Mouse (Mus musculus) forebrain, embryonic 13.5 days (tissue): ENCODE data around the gene Ppard. TPM values are rescaled to one million over a fixed set of nuclear protein-coding genes. Genes with fewer than 3 reads are reported as not detected.

ENCODE experiments used
- ATAC-seq: fragments of 200-750 bp; cut with Nextera tagmentation; 2 replicates; pipeline ENCODE4 v1.8.0; 2017
- H3K27ac ChIP-seq: fragments of 300-500 bp; sonication (generic); 2 replicates; pipeline ENCODE4 v1.5.1; 2015; ENCODE audit warnings: inconsistent platforms, mild to moderate bottlenecking, moderate library complexity
- H3K27me3 ChIP-seq: fragments of 300-500 bp; sonication (generic); 2 replicates; pipeline ENCODE4 v1.6.1; 2015; ENCODE audit warnings: mild to moderate bottlenecking, inconsistent platforms
- H3K36me3 ChIP-seq: fragments of 300-500 bp; sonication (generic); 2 replicates; pipeline ENCODE4 v1.6.1; 2015; ENCODE audit warnings: mild to moderate bottlenecking, inconsistent platforms; ENCODE audit not compliant: poor library complexity, severe bottlenecking
- H3K4me1 ChIP-seq: fragments of 300-500 bp; sonication (generic); 2 replicates; pipeline ENCODE4 v1.6.1; 2015; ENCODE audit warnings: inconsistent platforms
- H3K4me2 ChIP-seq: fragments of 300-500 bp; sonication (generic); 2 replicates; pipeline ENCODE4 v1.6.1; 2015; ENCODE audit warnings: inconsistent platforms, mild to moderate bottlenecking, moderate library complexity
- H3K4me3 ChIP-seq: fragments of 300-500 bp; sonication (generic); 2 replicates; pipeline ENCODE4 v1.5.1; 2015; ENCODE audit warnings: mild to moderate bottlenecking, inconsistent platforms
- H3K9ac ChIP-seq: fragments of 300-500 bp; sonication (generic); 2 replicates; pipeline ENCODE4 v1.6.1; 2015; ENCODE audit warnings: mild to moderate bottlenecking, inconsistent platforms
- H3K9me3 ChIP-seq: fragments of 300-500 bp; sonication (generic); replicated peaks from 2 replicates; pipeline ENCODE4 v1.6.1; 2016; ENCODE audit warnings: inconsistent platforms
- WGBS: fragments of 180-500 bp; shearing (Covaris S2); methylation state at CpG from one replicate; pipeline ENCODE4 v1.1.7; 2015; 5-methylcytosine and 5-hydroxymethylcytosine counted together
- polyA plus RNA-seq: library from polyadenylated mRNA; unstranded; fragments of >200 nt; fragmentation: Nextera tagmentation; extraction: Ambion mirVana; gene quantifications from 2 replicates; pipeline ENCODE4 v1.2.1, GENCODE M21; 2015

Gene Ppard
- polyA plus RNA-seq, 1 experiment from 2014 or later, result 1.8 TPM

- 72% methylated on average over 15 of the region's 15 CpGs for WGBS
- Histone ChIP-seq H3K4me2 (no peak overlapping the region), H3K9ac (no peak overlapping the region), H3K36me3 (no peaks in the 10 kb centered on the region), H3K9me3 (no peaks in the 10 kb centered on the region), H3K27me3 (no peaks in the 10 kb centered on the region), H3K4me3 (no peak overlapping the region), H3K4me1 (0 out of 2 replicates have a peak, but pooled peaks cover 2% of the 10 kb centered on the region), H3K27ac (no peak overlapping the region)
- no peak for ATAC-seq
Measured at GRCm38 (mm10) chr17:28279780-28280422, 47.4 kb downstream of the Ppard start.

- no peak overlapping the region for H3K4me3 ChIP-seq
- no peaks in the 10 kb centered on the region for H3K9me3 ChIP-seq
- H3K9ac ChIP-seq, result no peak overlapping the region
- H3K36me3 ChIP-seq, result no peaks in the 10 kb centered on the region
- ATAC-seq, result no peak
- H3K27ac ChIP-seq, result no peak overlapping the region
- WGBS, result 80% methylated on average over 7 of the region's 7 CpGs
- H3K4me2 ChIP-seq, result no peak overlapping the region
- H3K4me1 ChIP-seq, result peaks cover 2% of the 10 kb centered on the region; the same call in 1 of the 2 replicates
- H3K27me3 ChIP-seq, result no peaks in the 10 kb centered on the region
Measured at GRCm38 (mm10) chr17:28280423-28280800, 47.9 kb downstream of the Ppard start.

- no peak overlapping the region for H3K4me3 ChIP-seq
- no peaks in the 10 kb centered on the region for H3K27me3 ChIP-seq
- 43% methylated on average over 5 of the region's 5 CpGs for WGBS
- no peak for ATAC-seq
- H3K9ac ChIP-seq, result no peak overlapping the region
- H3K4me1 ChIP-seq, result peaks cover 4% of the 10 kb centered on the region; the same call in 1 of the 2 replicates
- H3K36me3 ChIP-seq, result no peaks in the 10 kb centered on the region
- H3K9me3 ChIP-seq, result no peaks in the 10 kb centered on the region
- no peak overlapping the region for H3K4me2 ChIP-seq
- no peak overlapping the region for H3K27ac ChIP-seq
Measured at GRCm38 (mm10) chr17:28280831-28281377, 48.4 kb downstream of the Ppard start.

GRCm38 (mm10) chr17:28281866-28282441 is 49.5 kb downstream of the Ppard start:
- no peak overlapping the region for H3K9ac ChIP-seq
- 94% methylated on average over 7 of the region's 7 CpGs for WGBS
- no peak overlapping the region for H3K4me3 ChIP-seq
- ATAC-seq, result no peak
- no peak overlapping the region for H3K4me2 ChIP-seq
- H3K9me3 ChIP-seq, result no peaks in the 10 kb centered on the region
- no peak overlapping the region for H3K27ac ChIP-seq
- peaks cover 7% of the 10 kb centered on the region; the same call in 1 of the 2 replicates for H3K4me1 ChIP-seq
- H3K36me3 ChIP-seq, result no peaks in the 10 kb centered on the region
- no peaks in the 10 kb centered on the region for H3K27me3 ChIP-seq

- H3K9ac ChIP-seq, result no peak overlapping the region
- no peaks in the 10 kb centered on the region for H3K27me3 ChIP-seq
- peaks cover 7% of the 10 kb centered on the region; the same call in 1 of the 2 replicates for H3K4me1 ChIP-seq
- no peaks in the 10 kb centered on the region for H3K36me3 ChIP-seq
- no peak overlapping the region for H3K27ac ChIP-seq
- WGBS, result 90% methylated on average over 10 of the region's 10 CpGs
- H3K9me3 ChIP-seq, result no peaks in the 10 kb centered on the region
- no peak overlapping the region for H3K4me2 ChIP-seq
- H3K4me3 ChIP-seq, result no peak overlapping the region
- ATAC-seq, result no peak
Measured at GRCm38 (mm10) chr17:28283199-28283598, 50.7 kb downstream of the Ppard start.

GRCm38 (mm10) chr17:28286133-28286532 is 53.6 kb downstream of the Ppard start:
- 85% methylated on average over 10 of the region's 10 CpGs for WGBS
- no peak overlapping the region for H3K9ac ChIP-seq
- ATAC-seq, result no peak

GRCm38 (mm10) chr17:28286964-28287363 is 54.5 kb downstream of the Ppard start:
- H3K36me3 ChIP-seq, result no peaks in the 10 kb centered on the region
- no peak for ATAC-seq
- H3K9ac ChIP-seq, result no peak overlapping the region
- no peak overlapping the region for H3K4me3 ChIP-seq
- 41% methylated on average over 5 of the region's 5 CpGs for WGBS
- H3K27me3 ChIP-seq, result no peaks in the 10 kb centered on the region
- H3K4me2 ChIP-seq, result no peak overlapping the region
- H3K9me3 ChIP-seq, result no peaks in the 10 kb centered on the region
- H3K4me1 ChIP-seq, result peaks cover 5% of the 10 kb centered on the region; the same call in 1 of the 2 replicates
- no peak overlapping the region for H3K27ac ChIP-seq

More at GRCm38 (mm10) chr17:28286133-28286532, 53.6 kb downstream of the Ppard start:
- Histone ChIP-seq H3K9me3 (no peaks in the 10 kb centered on the region), H3K4me3 (no peak overlapping the region), H3K36me3 (no peaks in the 10 kb centered on the region), H3K4me1 (peaks cover 5% of the 10 kb centered on the region; the same call in 1 of the 2 replicates), H3K4me2 (no peak overlapping the region), H3K27ac (no peak overlapping the region), H3K27me3 (no peaks in the 10 kb centered on the region)

GRCm38 (mm10) chr17:28287578-28287977 is 55.1 kb downstream of the Ppard start:
- 67% methylated on average over 8 of the region's 8 CpGs for whole genome bisulfite sequencing
- Histone ChIP-seq H3K4me2 (no peak overlapping the region), H3K4me3 (no peak overlapping the region), H3K27ac (no peak overlapping the region), H3K9ac (no peak overlapping the region), H3K9me3 (0 out of 2 replicates have a peak, but pooled peaks cover 3% of the 10 kb centered on the region), H3K4me1 (peaks cover 5% of the 10 kb centered on the region; the same call in 1 of the 2 replicates), H3K36me3 (no peaks in the 10 kb centered on the region), H3K27me3 (no peaks in the 10 kb centered on the region)
- ATAC-seq, result no peak

- Histone ChIP-seq H3K9ac (no peak overlapping the region), H3K27ac (no peak overlapping the region), H3K4me2 (no peak overlapping the region), H3K4me1 (peaks cover 5% of the 10 kb centered on the region; the same call in 1 of the 2 replicates), H3K27me3 (no peaks in the 10 kb centered on the region), H3K4me3 (no peak overlapping the region), H3K36me3 (no peaks in the 10 kb centered on the region), H3K9me3 (0 out of 2 replicates have a peak, but pooled peaks cover 3% of the 10 kb centered on the region)
- no peak for ATAC-seq
- WGBS, result 72% methylated on average over 5 of the region's 5 CpGs
Measured at GRCm38 (mm10) chr17:28287980-28288379, 55.5 kb downstream of the Ppard start.

GRCm38 (mm10) chr17:28290262-28290661 is 57.8 kb downstream of the Ppard start:
- WGBS, result 70% methylated on average over 3 of the region's 3 CpGs
- no peak overlapping the region for H3K4me2 ChIP-seq
- no peak overlapping the region for H3K27ac ChIP-seq
- H3K36me3 ChIP-seq, result no peaks in the 10 kb centered on the region
- H3K4me3 ChIP-seq, result no peak overlapping the region
- peaks cover 13% of the 10 kb centered on the region for H3K4me1 ChIP-seq
- H3K9ac ChIP-seq, result no peak overlapping the region
- H3K9me3 ChIP-seq, result 0 out of 2 replicates have a peak, but pooled peaks cover 3% of the 10 kb centered on the region
- no peaks in the 10 kb centered on the region for H3K27me3 ChIP-seq
- ATAC-seq, result no peak

GRCm38 (mm10) chr17:28290671-28291070 is 58.2 kb downstream of the Ppard start:
- Histone ChIP-seq H3K27ac (no peak overlapping the region), H3K27me3 (no peaks in the 10 kb centered on the region), H3K4me3 (no peak overlapping the region), H3K9ac (no peak overlapping the region), H3K4me1 (peaks cover 13% of the 10 kb centered on the region), H3K9me3 (0 out of 2 replicates have a peak, but pooled peaks cover 3% of the 10 kb centered on the region), H3K36me3 (no peaks in the 10 kb centered on the region), H3K4me2 (no peak overlapping the region)
- WGBS, result 86% methylated on average over 11 of the region's 11 CpGs
- ATAC-seq, result no peak

- H3K27me3 ChIP-seq, result no peaks in the 10 kb centered on the region
- H3K27ac ChIP-seq, result no peak overlapping the region
- no peak overlapping the region for H3K4me3 ChIP-seq
- 81% methylated on average over 7 of the region's 7 CpGs for WGBS
- no peak for ATAC-seq
- peaks cover 10% of the 10 kb centered on the region for H3K4me1 ChIP-seq
- no peak overlapping the region for H3K4me2 ChIP-seq
- H3K9ac ChIP-seq, result no peak overlapping the region
- H3K36me3 ChIP-seq, result no peaks in the 10 kb centered on the region
- 0 out of 2 replicates have a peak, but pooled peaks cover 3% of the 10 kb centered on the region for H3K9me3 ChIP-seq
Measured at GRCm38 (mm10) chr17:28291346-28291745, 58.8 kb downstream of the Ppard start.
